Mouse (Mus musculus) gastrocnemius, adult 2 months (tissue): ENCODE results near the gene Bola3. TPM values are rescaled to one million over a fixed set of nuclear protein-coding genes. Genes with fewer than 3 reads are reported as not detected.
"Not testable (repeated sequence)": the region's sequence is repeated elsewhere in the genome, so short reads cannot be mapped to it uniquely, and the experiment has no call there.

Source experiments
- DNase-seq: peaks from one replicate; pipeline ENCODE4 v3.0.0; 2022
- H3K27ac ChIP-seq: fragments of 200-600 bp; 2 replicates; pipeline ENCODE4 v1.8.1; 2022; ENCODE audit warnings: mild to moderate bottlenecking
- H3K4me3 ChIP-seq: fragments of 200-600 bp; 2 replicates; pipeline ENCODE4 v1.8.1; 2022; ENCODE audit warnings: mild to moderate bottlenecking, moderate library complexity
- CTCF ChIP-seq: fragments of 200-600 bp; IDR thresholded peaks from 2 replicates; pipeline ENCODE4 v1.8.1; 2022; ENCODE audit warnings: antibody characterized with exemption, mild to moderate bottlenecking, moderate library complexity
- intact Hi-C: fragments of 180-260 bp; cut with DNase I; formaldehyde crosslinking; loops from one replicate; pipeline ENCODE4 v1.15.1; 2025
- total RNA-seq, 2 experiments: library from RNA; stranded (reverse); gene quantifications; 2 replicates each; pipeline ENCODE4 v1.2.3; 2021

Bola3 gene
- total RNA-seq, 2 experiments from 2014 or later, result 245 to 263 TPM

DNA sequence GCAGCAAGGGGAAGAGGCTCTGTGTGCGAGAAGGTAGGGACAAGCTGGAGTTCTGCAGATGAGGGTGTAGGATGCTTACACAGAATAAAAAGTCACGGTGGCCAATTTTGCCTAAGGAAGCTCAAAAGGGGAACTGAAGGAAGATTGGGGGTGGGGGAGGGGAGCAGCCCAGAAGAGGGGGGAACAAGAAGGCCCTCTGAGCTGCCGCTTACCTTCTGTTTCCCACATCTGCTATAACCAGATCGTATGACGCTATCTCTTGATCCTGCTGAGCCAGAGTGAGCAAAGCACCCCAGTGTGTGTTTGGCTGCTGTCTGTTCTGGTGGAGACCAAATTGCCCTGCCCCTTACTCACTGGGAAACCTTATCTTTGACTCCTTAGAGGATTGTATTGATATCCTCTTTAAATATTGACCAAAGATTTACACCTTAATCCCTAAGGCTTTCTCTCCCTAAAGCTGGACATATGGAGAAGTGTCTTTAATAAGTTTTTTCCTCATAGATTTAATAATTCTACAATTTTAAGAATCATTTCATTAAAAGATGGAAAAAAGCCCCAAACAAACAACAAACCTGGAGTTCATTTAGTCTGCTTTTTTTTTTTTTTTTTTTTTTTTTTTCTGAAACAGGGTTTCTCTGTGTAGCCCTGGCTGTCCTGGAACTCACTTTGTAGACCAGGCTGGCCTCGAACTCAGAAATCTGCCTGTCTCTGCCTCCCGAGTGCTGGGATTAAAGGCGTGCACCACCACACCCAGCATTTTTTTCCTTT, 25.1 kb upstream of the Bola3 start:
- no peak for TF ChIP-seq CTCF
- DNase-seq, result no peak
- H3K27ac ChIP-seq, result no peak overlapping the region
- H3K4me3 ChIP-seq, result no peak overlapping the region
- intact Hi-C loops, result no loop called here

DNA sequence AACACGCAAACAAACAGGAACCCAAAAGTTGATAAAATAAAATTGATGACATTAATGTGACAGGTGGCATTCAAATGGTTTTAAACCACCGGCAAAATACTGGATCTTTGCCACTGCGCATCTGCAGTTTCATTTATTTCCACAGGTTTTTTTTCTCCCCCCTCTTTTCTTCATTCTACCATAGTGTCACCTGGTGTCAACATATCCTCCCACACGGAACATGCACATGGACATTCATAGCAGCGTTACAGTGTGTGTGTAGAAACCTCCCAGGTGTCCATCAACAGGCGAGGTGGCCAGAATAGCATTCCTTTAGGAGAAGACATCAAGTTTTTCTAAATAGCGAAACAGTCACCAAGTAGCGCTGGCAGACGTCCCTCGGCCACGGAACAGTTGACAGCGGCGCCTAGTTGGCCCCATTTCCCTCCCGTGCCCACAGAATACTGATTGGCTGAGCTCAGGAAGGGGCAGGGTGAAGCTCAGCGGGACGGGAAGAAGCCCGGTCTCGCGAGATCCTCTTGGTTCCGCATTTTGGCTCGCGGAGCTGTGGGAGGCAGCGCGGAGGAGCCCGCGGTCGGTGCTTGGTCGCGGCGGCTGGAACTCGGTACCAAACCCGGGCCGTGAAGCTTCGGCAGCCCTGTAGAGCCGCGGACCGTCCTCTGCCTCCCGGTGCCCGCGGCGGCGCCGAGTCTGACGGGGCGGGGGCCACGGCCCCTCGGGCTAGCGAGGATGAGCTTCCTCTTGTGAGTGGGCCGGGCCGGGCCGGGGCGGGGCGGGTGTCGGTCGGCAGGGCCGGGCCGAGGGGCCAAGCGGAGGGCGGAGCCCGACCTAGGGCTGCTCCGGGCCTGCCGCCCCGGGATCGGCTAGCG, 23.2 kb upstream of the Bola3 start, which contains the start of the genes Mthfd2 and Mob1a:
TSS of gene Mthfd2 (minus strand) at position 384 of the 869 bp plus-strand sequence.
TSS of gene Mob1a (plus strand) at position 492 of the 869 bp plus-strand sequence.
- intact Hi-C loops, result no loop called here
- TF ChIP-seq CTCF, result no peak

DNA sequence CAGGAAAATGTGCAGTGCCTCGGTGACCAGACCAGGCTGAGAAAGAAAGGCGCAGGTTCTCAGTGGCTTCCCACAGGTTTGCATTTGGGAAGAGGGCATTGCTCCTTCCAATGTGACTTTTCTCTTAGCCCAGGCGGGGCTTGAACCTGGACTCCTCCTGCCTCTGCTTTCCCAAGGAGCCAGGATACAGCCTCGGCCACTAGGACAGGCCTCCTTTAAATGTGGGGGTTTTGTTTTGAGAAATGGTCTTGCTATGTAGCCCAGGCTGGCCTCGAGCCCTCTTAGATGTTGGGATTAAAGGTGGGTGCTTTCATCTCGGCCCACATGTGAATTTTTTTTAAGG, 22.6 kb upstream of the Bola3 start:
- intact Hi-C loops, result no loop called here

More for the DNA sequence above, 23.2 kb upstream of the Bola3 start, which contains the start of the genes Mthfd2 and Mob1a:
- Histone ChIP-seq H3K4me3 (peak within 1 kb of the TSS; percentile 92), H3K27ac (peak within 1 kb of the TSS; percentile 98)
- peak; percentile 97 for DNase-seq

DNA sequence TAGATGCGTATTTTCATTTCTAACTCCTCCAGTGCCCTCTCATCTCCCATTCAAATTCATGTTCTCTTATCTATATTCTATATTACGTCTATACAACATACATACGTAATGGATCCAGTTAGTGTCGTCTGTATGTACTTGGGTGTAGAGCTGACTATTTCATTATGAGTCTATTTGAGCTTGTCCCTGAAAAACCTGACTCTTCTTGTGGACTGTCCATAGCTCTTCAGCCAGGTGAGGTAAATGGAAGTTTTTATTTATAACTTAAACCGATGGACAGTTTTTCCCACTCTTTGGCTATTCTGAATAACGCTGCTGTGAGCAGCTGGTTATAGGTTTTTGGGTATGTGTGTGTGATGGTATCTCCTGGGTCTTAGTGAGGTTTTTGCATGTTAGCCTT, 22.2 kb upstream of the Bola3 start:
- no peak for TF ChIP-seq CTCF
- peak overlapping the region; percentile 98 for H3K27ac ChIP-seq
- peak overlapping the region; percentile 92 for H3K4me3 ChIP-seq
- DNase-seq, result no peak
- intact Hi-C loops, result no loop called here

More for the DNA sequence above, 22.6 kb upstream of the Bola3 start:
- no peak for TF ChIP-seq CTCF
- Histone ChIP-seq H3K4me3 (peak overlapping the region; percentile 92), H3K27ac (peak overlapping the region; percentile 98)
- DNase-seq, result no peak

DNA sequence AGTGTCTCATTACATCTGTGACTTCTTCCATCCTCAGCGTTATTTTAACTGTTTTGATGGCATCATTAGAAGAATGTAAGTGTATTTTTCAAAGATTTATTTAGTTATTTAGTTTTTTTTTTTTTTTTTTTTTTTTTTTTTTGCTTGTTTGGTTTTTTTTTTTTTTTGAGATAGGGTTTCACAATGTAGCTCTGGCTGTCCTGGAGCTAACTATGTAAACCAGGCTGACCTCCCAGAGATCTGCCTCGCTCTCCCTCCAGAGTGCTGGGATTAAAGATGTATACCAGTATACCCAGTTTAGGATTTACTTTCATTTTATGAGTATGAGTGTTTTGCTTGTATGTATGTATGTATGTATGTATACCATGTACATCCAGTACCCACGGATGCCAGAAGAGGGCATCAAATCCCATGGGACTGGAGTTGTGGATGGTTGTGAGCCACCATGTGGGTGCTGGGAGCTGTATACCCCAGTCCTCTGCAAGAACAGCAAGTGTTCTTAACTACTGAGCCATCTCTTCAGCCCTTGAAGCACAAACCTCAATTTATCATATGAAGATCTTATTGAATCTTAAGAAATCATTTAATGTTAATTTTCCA, 21.3 kb upstream of the Bola3 start:
- no peak for TF ChIP-seq CTCF
- Histone ChIP-seq H3K4me3 (peak overlapping the region; percentile 92; the same call in 1 of the 2 replicates), H3K27ac (no peak overlapping the region)
- DNase-seq, result no peak
- intact Hi-C loops, result no loop called here

DNA sequence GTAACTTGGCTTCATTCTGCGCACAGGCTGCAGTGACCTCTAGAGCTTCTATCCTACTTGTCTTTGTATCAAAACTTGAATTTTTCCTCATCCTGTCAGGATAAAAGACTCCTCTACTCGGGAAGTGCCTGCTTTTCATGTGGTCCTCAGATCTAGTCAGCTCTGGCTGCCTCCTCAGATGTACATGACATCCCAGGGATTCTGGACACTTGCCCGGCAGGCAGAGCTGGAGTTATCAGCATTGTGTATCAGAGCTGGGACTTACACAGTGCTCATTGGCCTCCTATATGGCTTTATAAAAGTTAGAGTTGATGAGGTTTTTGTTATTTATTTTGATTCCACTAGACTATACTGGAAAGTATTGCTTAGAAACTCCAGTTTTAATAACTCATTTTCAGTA, 7.6 kb upstream of the Bola3 start:
- no peak for TF ChIP-seq CTCF
- intact Hi-C loops, result no loop called here

DNA sequence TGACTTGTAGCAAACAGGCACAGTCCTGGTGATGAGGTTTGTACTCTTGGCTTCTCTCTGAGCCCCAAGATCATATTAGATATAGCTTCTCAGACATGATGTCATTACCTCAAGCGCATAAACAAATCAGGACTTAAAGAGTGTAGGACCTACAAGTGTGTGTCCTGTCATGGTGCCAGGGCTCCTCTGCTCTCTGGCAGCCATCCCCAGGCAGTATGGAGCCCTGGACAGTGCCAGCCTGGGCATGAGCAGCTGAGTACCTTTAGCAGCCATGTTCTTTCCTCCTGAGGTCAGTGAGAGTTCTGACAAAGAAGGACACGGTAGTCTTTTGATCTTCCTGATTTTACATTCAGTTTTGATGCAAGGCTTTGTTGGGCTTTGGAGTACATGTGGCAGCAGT, 6.0 kb upstream of the Bola3 start:
- no peak overlapping the region for H3K27ac ChIP-seq
- no peak for DNase-seq
- TF ChIP-seq CTCF, result no peak
- intact Hi-C loops, result no loop called here
- no peak overlapping the region for H3K4me3 ChIP-seq

More for the DNA sequence above, 7.6 kb upstream of the Bola3 start:
- no peak for DNase-seq
- no peak overlapping the region for H3K4me3 ChIP-seq
- H3K27ac ChIP-seq, result no peak overlapping the region

DNA sequence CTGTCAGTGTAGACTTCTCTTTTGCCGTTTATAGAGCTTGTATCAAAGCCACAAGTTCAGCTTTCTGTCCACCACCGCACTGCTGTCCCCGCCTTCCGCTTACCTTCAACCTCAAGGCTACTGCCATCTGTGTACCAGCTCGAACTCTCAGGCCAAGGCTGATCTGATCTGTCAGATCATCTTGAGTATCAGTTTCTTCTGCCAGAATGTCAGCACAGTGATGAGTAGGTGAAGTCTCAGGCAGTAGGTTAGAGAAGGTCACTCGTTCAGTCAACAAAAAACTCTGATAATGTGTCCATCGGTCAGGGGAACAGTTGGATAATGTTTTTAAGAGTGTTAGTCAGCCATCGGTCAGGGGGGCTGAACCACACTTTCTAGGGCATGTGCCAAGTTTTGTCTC, 3.7 kb upstream of the Bola3 start:
- H3K27ac ChIP-seq, intact Hi-C loops, DNase-seq, H3K4me3 ChIP-seq: not testable (repeated sequence)

DNA sequence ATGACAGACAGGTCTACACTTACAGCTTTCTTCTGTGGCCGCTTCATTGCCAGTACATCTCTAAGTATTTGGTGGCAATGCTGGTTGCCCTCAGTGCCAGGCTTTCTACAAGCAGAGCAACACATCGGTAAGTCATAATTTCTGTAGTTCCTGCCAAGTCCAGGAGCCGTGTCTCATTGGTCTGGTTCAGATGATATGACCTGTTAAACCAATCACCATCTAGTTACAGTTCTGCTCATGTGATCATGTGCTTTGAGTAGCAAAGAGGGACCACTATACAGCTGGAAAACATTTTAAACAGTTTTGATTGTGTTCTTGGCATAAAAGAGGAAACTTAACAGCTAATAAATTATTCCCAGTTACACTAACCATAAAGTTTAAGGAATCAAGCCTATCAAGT, 1.0 kb upstream of the Bola3 start:
- TF ChIP-seq CTCF, result no peak
- Histone ChIP-seq H3K27ac (no peak overlapping the region), H3K4me3 (no peak overlapping the region)
- intact Hi-C loops, result no loop called here
- no peak for DNase-seq

DNA sequence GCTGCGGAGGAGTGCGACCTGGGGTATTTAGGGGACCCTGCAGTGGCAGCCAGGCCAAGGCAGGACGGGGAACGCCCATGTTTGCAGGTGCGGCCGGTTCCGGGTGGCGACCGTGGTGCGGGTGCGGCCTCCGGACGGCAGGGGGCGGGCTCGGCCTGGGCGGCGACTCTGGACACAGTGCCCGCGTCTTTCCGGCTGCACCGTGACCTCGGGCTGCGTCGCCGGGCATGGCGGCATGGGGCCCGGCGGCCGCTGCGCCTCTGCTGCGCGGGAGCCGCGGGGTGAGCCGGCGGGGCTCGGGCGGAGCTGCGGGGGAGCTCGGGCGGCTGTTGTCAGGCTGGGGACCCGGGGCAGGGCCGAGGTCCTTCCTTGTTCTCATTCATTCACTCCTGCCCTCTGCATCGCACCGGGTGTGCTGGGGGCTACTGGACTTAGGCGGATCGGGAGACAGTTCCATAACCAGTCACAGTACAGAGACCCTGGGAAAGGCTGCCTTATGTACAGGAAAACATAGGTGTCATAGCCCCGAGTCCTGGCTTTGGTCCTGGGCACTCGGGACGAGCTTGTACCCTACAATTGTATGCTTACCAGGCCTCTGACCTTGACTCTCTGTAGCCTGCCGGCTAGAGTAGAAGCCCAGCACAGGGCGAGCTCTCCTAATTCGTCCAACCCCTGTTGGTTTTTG, 469 bp downstream of the Bola3 start:
- peak; percentile 99 for TF ChIP-seq CTCF
- Histone ChIP-seq H3K27ac (peak overlapping the region; percentile 97), H3K4me3 (peak overlapping the region; percentile 91)
- peak; percentile 94 for DNase-seq
- intact Hi-C loops, result no loop called here

DNA sequence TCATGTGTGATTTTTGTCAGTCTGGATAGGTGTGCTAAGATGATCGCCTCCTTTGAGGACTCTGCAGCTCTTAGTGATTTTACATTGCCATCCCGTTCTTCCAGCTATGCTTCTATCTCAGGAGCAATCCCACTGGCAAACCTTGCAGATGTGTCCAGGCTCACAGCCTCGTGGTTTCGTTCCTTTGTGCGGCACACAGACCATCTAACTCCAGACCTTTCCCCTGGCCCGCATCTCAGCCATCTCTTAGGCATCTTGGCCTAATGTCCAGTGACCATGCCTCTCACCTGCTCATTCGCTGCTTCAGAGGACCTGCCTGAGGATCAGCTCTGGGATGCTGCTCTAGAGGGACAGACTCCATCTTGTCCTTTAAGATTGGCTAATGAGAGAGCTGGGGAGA, 1.2 kb downstream of the Bola3 start:
- Histone ChIP-seq H3K4me3 (peak overlapping the region; percentile 91), H3K27ac (peak overlapping the region; percentile 97)
- DNase-seq, result no peak
- no peak for TF ChIP-seq CTCF
- intact Hi-C loops, result no loop called here

DNA sequence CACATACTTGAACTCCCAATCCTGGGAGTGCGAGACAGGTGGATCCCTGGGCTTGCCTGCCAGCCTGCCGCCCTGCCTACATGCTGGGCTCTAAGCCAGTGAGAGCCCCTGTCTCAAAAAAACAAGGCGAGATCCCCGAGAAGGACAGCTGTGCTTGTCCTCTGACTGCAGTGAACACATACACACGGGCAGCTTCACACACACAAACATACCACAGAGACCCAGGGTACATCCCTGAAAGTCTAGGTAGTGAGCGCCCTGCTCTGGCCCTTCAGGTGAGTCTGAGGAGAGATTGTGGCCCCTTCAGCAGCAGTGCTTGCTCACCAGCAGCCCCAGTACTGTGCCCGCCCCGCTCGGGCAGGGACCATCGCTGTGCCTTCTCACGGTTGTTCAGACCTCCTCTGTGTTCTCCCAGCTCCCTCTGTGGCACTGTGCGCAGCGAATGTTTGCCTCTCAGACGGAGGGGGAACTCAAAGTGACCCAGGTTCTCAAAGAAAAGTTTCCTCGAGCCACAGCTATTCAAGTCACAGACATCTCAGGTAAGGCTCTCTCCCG, 2.0 kb downstream of the Bola3 start:
- intact Hi-C loops, result no loop called here
- H3K27ac ChIP-seq, result no peak overlapping the region

More for the DNA sequence above, 2.0 kb downstream of the Bola3 start:
- no peak for DNase-seq
- TF ChIP-seq CTCF, result no peak
- 0 out of 2 replicates have a peak overlapping the region, but pooled peaks have one; percentile 91 for H3K4me3 ChIP-seq
